Mouse (Mus musculus) olfactory bulb, adult 2 months (tissue): ENCODE measurements around the gene Asgr1.

ENCODE experiments used
- CTCF ChIP-seq: fragments of 200-500 bp; IDR thresholded peaks from 2 replicates; pipeline ENCODE4 v1.5.1; 2012; ENCODE audit warnings: low read depth, mild to moderate bottlenecking, low read length, moderate library complexity; ENCODE audit not compliant: insufficient read depth
- POLR2A ChIP-seq: fragments of 200-500 bp; IDR thresholded peaks from 2 replicates; pipeline ENCODE4 v1.6.1; 2012; ENCODE audit warnings: mild to moderate bottlenecking, low read depth, low read length, moderate library complexity; ENCODE audit not compliant: insufficient read depth

GRCm38 (mm10) chr11:70015677-70016076 is 38.2 kb upstream of the Asgr1 start:
- TF ChIP-seq CTCF (no peak), POLR2A (no peak)
